Mouse (Mus musculus): ENCODE data around the gene Adcy2. TPM values are rescaled to one million over a fixed set of nuclear protein-coding genes. Genes with fewer than 3 reads are reported as not detected.
A peak's percentile ranks its signal among the peaks of the same experiment; 100 is the strongest.

The Adcy2 gene
- polyA plus RNA-seq, 1 experiment from 2014 or later: 0.98 TPM

- 45% methylated on average over 21 of the region's 21 CpGs for WGBS
- Histone ChIP-seq H3K36me3 (no peaks in the 10 kb centered on the region), H3K27me3 (no peaks in the 10 kb centered on the region), H3K9ac (no peak overlapping the region), H3K4me2 (peak overlapping the region; percentile 53), H3K9me3 (replicated peaks) (no peaks in the 10 kb centered on the region), H3K4me1 (replicated peaks) (peaks cover 6% of the 10 kb centered on the region; the same call in 1 of the 2 replicates), H3K27ac (no peak overlapping the region), H3K4me3 (peak overlapping the region; percentile 20)
- peak; percentile 43; the same call in 1 of the 2 replicates for ATAC-seq (replicated peaks; ENCODE audit: insufficient number of reproducible peaks, insufficient read depth, low FRiP score, low read depth)
Measured at GRCm38 (mm10) chr13:68607652-68608405, 391.5 kb downstream of the Adcy2 start.

GRCm38 (mm10) chr13:68605689-68606126 lies 393.6 kb downstream of the Adcy2 start:
- peak; percentile 68 for ATAC-seq (replicated peaks; ENCODE audit: insufficient number of reproducible peaks, insufficient read depth, low FRiP score, low read depth)
- no peaks in the 10 kb centered on the region for H3K9me3 ChIP-seq (replicated peaks)
- 4% methylated on average over 11 of the region's 11 CpGs for WGBS
- no peak overlapping the region for H3K27ac ChIP-seq
- peaks cover 17% of the 10 kb centered on the region for H3K4me1 ChIP-seq (replicated peaks)
- 0 out of 2 replicates have a peak overlapping the region, but pooled peaks have one; percentile 17 for H3K9ac ChIP-seq
- H3K4me3 ChIP-seq: peak overlapping the region; percentile 33
- H3K27me3 ChIP-seq: no peaks in the 10 kb centered on the region
- H3K36me3 ChIP-seq: no peaks in the 10 kb centered on the region
- peak overlapping the region; percentile 61 for H3K4me2 ChIP-seq

- H3K36me3 ChIP-seq: no peaks in the 10 kb centered on the region
- WGBS: 65% methylated on average over 6 of the region's 6 CpGs
- H3K4me2 ChIP-seq: no peak overlapping the region
- no peak for ATAC-seq (replicated peaks; ENCODE audit: insufficient number of reproducible peaks, insufficient read depth, low FRiP score, low read depth)
- H3K4me3 ChIP-seq: no peak overlapping the region
- peaks cover 17% of the 10 kb centered on the region for H3K4me1 ChIP-seq (replicated peaks)
- H3K9ac ChIP-seq: no peak overlapping the region
- H3K27me3 ChIP-seq: no peaks in the 10 kb centered on the region
- no peak overlapping the region for H3K27ac ChIP-seq
- no peaks in the 10 kb centered on the region for H3K9me3 ChIP-seq (replicated peaks)
Measured at GRCm38 (mm10) chr13:68603085-68603484, 396.3 kb downstream of the Adcy2 start.

GRCm38 (mm10) chr13:68601184-68601583 lies 398.2 kb downstream of the Adcy2 start:
- no peak overlapping the region for H3K4me2 ChIP-seq
- H3K27ac ChIP-seq: no peak overlapping the region
- peaks cover 17% of the 10 kb centered on the region for H3K4me1 ChIP-seq (replicated peaks)
- no peak overlapping the region for H3K4me3 ChIP-seq
- no peaks in the 10 kb centered on the region for H3K9me3 ChIP-seq (replicated peaks)
- H3K36me3 ChIP-seq: no peaks in the 10 kb centered on the region
- no peak for ATAC-seq (replicated peaks; ENCODE audit: insufficient number of reproducible peaks, insufficient read depth, low FRiP score, low read depth)
- H3K9ac ChIP-seq: no peak overlapping the region
- 24% methylated on average over 6 of the region's 6 CpGs for WGBS
- 0 out of 2 replicates have a peak, but pooled peaks cover 6% of the 10 kb centered on the region for H3K27me3 ChIP-seq

GRCm38 (mm10) chr13:68598953-68599352 lies 400.4 kb downstream of the Adcy2 start:
- Histone ChIP-seq H3K36me3 (no peaks in the 10 kb centered on the region), H3K4me3 (no peak overlapping the region), H3K9ac (no peak overlapping the region), H3K27me3 (0 out of 2 replicates have a peak, but pooled peaks cover 6% of the 10 kb centered on the region), H3K4me2 (no peak overlapping the region), H3K9me3 (replicated peaks) (no peaks in the 10 kb centered on the region), H3K4me1 (replicated peaks) (peaks cover 11% of the 10 kb centered on the region), H3K27ac (no peak overlapping the region)
- no peak for ATAC-seq (replicated peaks; ENCODE audit: insufficient number of reproducible peaks, insufficient read depth, low FRiP score, low read depth)

GRCm38 (mm10) chr13:68597667-68598066 lies 401.7 kb downstream of the Adcy2 start:
- Histone ChIP-seq H3K9ac (no peak overlapping the region), H3K4me1 (replicated peaks) (peaks cover 11% of the 10 kb centered on the region), H3K27me3 (0 out of 2 replicates have a peak, but pooled peaks cover 6% of the 10 kb centered on the region), H3K27ac (no peak overlapping the region), H3K9me3 (replicated peaks) (no peaks in the 10 kb centered on the region), H3K4me3 (no peak overlapping the region), H3K4me2 (peak overlapping the region; percentile 25; the same call in 1 of the 2 replicates), H3K36me3 (peaks cover 7% of the 10 kb centered on the region)
- WGBS: 11% methylated on average over 13 of the region's 13 CpGs
- ATAC-seq (replicated peaks; ENCODE audit: insufficient number of reproducible peaks, insufficient read depth, low FRiP score, low read depth): peak; percentile 19; the same call in 1 of the 2 replicates

GRCm38 (mm10) chr13:68597199-68597598 lies 402.1 kb downstream of the Adcy2 start, which contains the start of gene 1700001L19Rik:
Gene 1700001L19Rik, plus strand, starts transcription at chr13:68597421.
- Histone ChIP-seq H3K4me1 (replicated peaks) (peaks cover 8% of the 10 kb centered on the region), H3K36me3 (peaks cover 11% of the 10 kb centered on the region), H3K4me2 (peak within 1 kb of the TSS; percentile 25; the same call in 1 of the 2 replicates), H3K27ac (no peak within 1 kb of the TSS), H3K9me3 (replicated peaks) (no peaks in the 10 kb centered on the region), H3K27me3 (0 out of 2 replicates have a peak, but pooled peaks cover 6% of the 10 kb centered on the region), H3K9ac (no peak within 1 kb of the TSS), H3K4me3 (no peak within 1 kb of the TSS)
- no peak for ATAC-seq (replicated peaks; ENCODE audit: insufficient number of reproducible peaks, insufficient read depth, low FRiP score, low read depth)
- 15% methylated on average over 10 of the region's 10 CpGs for WGBS

GRCm38 (mm10) chr13:68593797-68594196 lies 405.5 kb downstream of the Adcy2 start:
- ATAC-seq (replicated peaks; ENCODE audit: insufficient number of reproducible peaks, insufficient read depth, low FRiP score, low read depth): no peak
- Histone ChIP-seq H3K4me2 (no peak overlapping the region), H3K9me3 (replicated peaks) (no peaks in the 10 kb centered on the region), H3K27ac (no peak overlapping the region), H3K4me1 (replicated peaks) (no peaks in the 10 kb centered on the region; the same call in 1 of the 2 replicates), H3K27me3 (0 out of 2 replicates have a peak, but pooled peaks cover 6% of the 10 kb centered on the region), H3K9ac (no peak overlapping the region), H3K36me3 (peaks cover 44% of the 10 kb centered on the region), H3K4me3 (no peak overlapping the region)
- 76% methylated on average over 1 of the region's 1 CpGs for WGBS

- Histone ChIP-seq H3K9ac (no peak overlapping the region), H3K4me1 (replicated peaks) (no peaks in the 10 kb centered on the region), H3K27ac (no peak overlapping the region), H3K27me3 (no peaks in the 10 kb centered on the region), H3K36me3 (peaks cover 89% of the 10 kb centered on the region), H3K4me3 (no peak overlapping the region), H3K9me3 (replicated peaks) (no peaks in the 10 kb centered on the region), H3K4me2 (no peak overlapping the region)
- ATAC-seq (replicated peaks; ENCODE audit: insufficient number of reproducible peaks, insufficient read depth, low FRiP score, low read depth): no peak
Measured at GRCm38 (mm10) chr13:68588352-68588751, 411.0 kb downstream of the Adcy2 start.

- no peak overlapping the region for H3K9ac ChIP-seq
- ATAC-seq (replicated peaks; ENCODE audit: insufficient number of reproducible peaks, insufficient read depth, low FRiP score, low read depth): no peak
- peaks cover 9% of the 10 kb centered on the region for H3K4me1 ChIP-seq (replicated peaks)
- WGBS: 87% methylated on average over 7 of the region's 7 CpGs
- no peaks in the 10 kb centered on the region for H3K27me3 ChIP-seq
- H3K27ac ChIP-seq: no peak overlapping the region
- no peak overlapping the region for H3K4me3 ChIP-seq
- H3K9me3 ChIP-seq (replicated peaks): no peaks in the 10 kb centered on the region
- H3K36me3 ChIP-seq: peaks cover 62% of the 10 kb centered on the region
- H3K4me2 ChIP-seq: no peak overlapping the region
Measured at GRCm38 (mm10) chr13:68585441-68585840, 413.9 kb downstream of the Adcy2 start.

- Histone ChIP-seq H3K9ac (no peak overlapping the region), H3K4me1 (replicated peaks) (peaks cover 9% of the 10 kb centered on the region), H3K27ac (no peak overlapping the region), H3K36me3 (peaks cover 47% of the 10 kb centered on the region), H3K27me3 (no peaks in the 10 kb centered on the region), H3K4me2 (no peak overlapping the region), H3K9me3 (replicated peaks) (no peaks in the 10 kb centered on the region), H3K4me3 (no peak overlapping the region)
- no peak for ATAC-seq (replicated peaks; ENCODE audit: insufficient number of reproducible peaks, insufficient read depth, low FRiP score, low read depth)
- WGBS: 86% methylated on average over 11 of the region's 11 CpGs
Measured at GRCm38 (mm10) chr13:68583961-68584360, 415.4 kb downstream of the Adcy2 start.

GRCm38 (mm10) chr13:68582517-68582780 lies 416.9 kb downstream of the Adcy2 start:
- peak overlapping the region; percentile 89 for H3K4me2 ChIP-seq
- H3K36me3 ChIP-seq: peaks cover 35% of the 10 kb centered on the region
- ATAC-seq (replicated peaks; ENCODE audit: insufficient number of reproducible peaks, insufficient read depth, low FRiP score, low read depth): no peak
- 0% methylated on average over 11 of the region's 11 CpGs for WGBS
- H3K27ac ChIP-seq: peak overlapping the region; percentile 83
- peak overlapping the region; percentile 89 for H3K9ac ChIP-seq
- H3K9me3 ChIP-seq (replicated peaks): no peaks in the 10 kb centered on the region
- peaks cover 9% of the 10 kb centered on the region for H3K4me1 ChIP-seq (replicated peaks)
- H3K4me3 ChIP-seq: peak overlapping the region; percentile 98
- H3K27me3 ChIP-seq: no peaks in the 10 kb centered on the region
